Mouse (Mus musculus): ENCODE data around the gene Ehf.
A peak's percentile ranks its signal among the peaks of the same experiment; 100 is the strongest.

Ehf gene

GRCm38 (mm10) chr2:103293751-103294150 lies 9.3 kb downstream of the Ehf start:
- DNase-seq (ENCODE audit: low spot score): no peak

DNA sequence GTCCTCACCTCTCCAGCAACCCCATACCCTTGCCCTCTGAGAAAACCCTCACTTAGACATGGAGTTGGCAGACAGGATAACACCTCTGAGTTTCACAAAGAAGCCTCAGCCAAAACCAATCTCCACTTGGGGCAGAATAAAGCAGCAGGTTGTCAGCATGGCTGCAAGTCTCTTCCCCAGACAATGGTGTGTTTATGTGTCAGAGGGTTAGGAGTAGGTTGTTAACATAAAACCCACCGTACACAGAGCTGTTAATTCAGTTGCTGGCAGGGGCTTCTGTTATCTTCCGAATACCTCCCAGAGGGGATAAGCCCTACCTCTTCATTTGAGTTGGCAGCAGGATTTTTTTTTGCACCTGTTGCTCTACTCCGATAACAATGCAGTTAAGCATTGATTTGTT lies 9.9 kb downstream of the Ehf start:
- DNase-seq (ENCODE audit: low spot score): no peak

- no peak for DNase-seq (ENCODE audit: low spot score)
Measured at GRCm38 (mm10) chr2:103290705-103291269, 12.3 kb downstream of the Ehf start.

DNA sequence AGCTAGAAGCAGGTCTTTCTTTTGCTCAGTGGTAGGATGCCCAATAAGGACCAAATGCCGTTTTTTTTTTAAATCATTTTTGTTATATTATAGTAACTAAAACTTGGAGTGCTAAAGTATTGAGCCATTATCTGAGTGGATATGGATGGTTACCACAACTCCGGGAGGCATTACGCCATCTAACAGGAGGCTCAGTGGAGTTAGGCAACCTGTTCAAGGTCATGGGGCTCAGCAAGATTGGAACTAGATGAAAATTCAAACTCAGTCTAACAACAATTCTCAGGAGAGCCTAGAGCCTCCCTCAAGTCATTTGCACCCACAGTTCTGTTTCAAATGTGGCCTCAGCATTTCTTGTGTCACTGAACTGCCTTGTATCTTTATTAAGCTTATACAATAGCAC lies 12.9 kb downstream of the Ehf start:
- DNase-seq (ENCODE audit: low spot score): no peak

- no peak for DNase-seq (ENCODE audit: low spot score)
Measured at GRCm38 (mm10) chr2:103289407-103289950, 13.6 kb downstream of the Ehf start.

DNA sequence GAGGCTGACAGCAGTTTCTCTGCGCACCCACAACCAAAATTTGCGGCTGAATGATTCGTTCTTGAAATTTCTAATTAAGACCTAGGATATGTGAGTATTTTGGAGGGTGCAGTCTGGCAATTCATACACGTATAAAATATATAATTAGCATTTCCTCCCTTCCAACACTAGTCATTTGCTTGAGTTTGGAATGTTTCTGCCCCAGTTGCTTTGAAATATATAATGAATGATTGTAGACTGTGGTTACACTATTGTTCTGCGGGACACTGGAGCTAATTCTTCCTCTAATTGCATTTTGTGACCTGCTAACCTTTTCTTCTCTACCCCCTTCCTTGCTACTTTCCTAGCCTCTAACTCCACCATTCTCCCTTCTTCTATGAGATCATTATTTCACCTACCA lies 15.4 kb downstream of the Ehf start:
- DNase-seq (ENCODE audit: low spot score): no peak

- peak; percentile 59 for DNase-seq (ENCODE audit: low spot score)
Measured at GRCm38 (mm10) chr2:103285561-103285960, 17.5 kb downstream of the Ehf start.

- DNase-seq (ENCODE audit: low spot score): no peak
Measured at GRCm38 (mm10) chr2:103283730-103284129, 19.3 kb downstream of the Ehf start.

DNA sequence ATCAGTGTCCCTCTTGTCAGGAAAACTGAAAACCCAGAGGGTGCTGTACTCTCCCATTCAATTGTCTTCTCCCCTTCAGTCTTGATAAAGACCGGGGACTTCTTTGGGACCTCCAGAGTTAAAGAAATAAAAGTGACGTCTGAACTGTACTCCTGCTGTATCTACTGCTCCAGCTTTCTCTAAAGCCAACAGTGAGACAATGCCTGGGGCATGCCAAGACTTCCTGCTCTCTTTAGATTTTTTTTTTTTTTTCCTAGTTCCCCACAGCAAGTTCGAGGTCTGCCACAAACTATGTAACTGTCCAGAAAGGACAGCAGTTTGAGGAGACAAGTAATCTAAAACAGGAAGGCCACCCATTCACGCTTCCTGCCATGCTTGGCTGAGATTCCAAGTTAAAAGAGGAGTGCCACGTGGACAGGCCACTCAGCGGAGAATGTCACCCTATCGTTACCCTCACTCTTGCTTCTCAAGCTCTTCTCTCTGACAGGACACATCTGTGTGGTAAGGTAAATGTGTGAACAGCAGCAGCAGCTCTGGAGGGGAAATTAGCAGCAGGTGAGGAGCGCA lies 20.8 kb downstream of the Ehf start:
- DNase-seq (ENCODE audit: low spot score): no peak

DNA sequence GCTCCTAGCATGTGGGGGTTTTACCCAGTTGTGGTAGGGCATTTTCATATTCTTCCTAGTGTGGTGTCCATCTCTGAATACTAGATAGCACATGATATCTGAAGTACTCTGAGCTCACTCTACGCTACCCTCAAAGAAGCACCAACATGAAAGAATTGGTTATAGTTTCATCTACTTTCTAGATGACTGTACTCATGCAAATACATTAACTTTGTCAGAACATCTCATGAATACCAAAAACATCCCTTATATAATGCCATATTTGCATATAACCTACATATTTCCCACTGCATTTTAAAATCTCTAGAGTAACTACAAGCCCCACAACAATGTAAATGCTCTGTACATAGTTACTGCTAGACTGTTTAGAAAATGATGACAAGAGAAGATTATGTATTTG lies 23.2 kb downstream of the Ehf start:
- no peak for DNase-seq (ENCODE audit: low spot score)

DNA sequence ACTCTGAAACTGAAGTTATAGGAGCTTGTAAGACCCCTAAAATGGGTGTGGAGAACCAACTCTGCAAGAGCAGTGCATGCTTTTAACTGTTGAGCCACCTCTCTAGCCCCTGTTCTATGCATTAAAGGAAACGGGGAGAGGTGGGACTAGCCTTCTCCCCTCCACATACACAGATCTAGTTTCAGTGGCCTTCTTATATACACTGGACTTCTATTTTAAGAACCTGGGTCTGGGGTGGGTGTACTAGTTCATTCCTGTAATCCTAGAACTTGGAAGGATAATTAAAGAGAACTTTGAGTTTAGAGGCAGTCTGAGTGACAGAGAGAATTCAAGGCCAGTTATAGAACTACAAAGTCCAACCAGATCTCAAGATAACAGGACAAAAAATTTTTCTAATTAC lies 24.6 kb downstream of the Ehf start:
- DNase-seq (ENCODE audit: low spot score): no peak

GRCm38 (mm10) chr2:103277794-103278193 lies 25.3 kb downstream of the Ehf start:
- DNase-seq (ENCODE audit: low spot score): no peak

GRCm38 (mm10) chr2:103275316-103275960 lies 27.6 kb downstream of the Ehf start:
- DNase-seq (ENCODE audit: low spot score): no peak

DNA sequence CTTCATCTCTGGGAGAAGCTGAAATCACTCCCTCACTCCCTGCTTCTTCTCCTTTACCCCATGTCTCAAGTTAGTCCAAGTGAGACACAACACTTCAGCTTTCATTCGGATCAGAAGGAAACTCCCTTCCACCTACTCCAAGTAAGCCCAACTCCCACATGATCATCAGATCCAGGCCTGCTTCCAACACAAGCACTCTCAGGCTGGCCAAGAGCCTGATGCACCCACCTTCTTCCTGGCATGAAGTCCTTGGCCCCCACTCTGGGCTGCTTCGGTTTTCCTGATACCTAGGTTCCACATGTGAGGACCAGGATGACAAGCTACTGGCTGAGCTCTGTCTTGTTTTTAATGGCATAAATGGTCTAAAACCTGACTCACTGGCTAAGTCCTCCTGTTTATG lies 28.3 kb downstream of the Ehf start:
- DNase-seq (ENCODE audit: low spot score): peak; percentile 45

- no peak for DNase-seq (ENCODE audit: low spot score)
Measured at GRCm38 (mm10) chr2:103274270-103274669, 28.8 kb downstream of the Ehf start.

DNA sequence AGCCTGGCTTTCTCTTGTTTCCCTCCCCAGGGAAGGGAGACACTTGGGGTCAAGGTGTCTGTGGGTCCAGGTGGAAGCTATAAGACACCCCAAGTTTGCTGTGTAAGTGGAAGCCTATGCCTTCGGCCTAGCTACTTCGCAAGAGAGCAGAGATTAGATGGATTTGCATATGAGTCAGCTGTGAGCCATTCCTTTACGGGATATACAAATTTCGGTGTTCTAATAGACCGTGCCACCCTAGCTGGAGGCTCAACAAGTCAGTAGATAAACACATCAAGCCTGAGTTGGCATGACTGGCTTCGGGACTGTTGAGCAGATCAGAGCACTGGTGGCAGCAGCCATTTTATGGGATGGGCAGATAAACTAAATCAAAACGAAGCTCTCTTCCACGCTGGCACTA lies 31.6 kb downstream of the Ehf start:
- no peak for DNase-seq (ENCODE audit: low spot score)

- no peak for DNase-seq (ENCODE audit: low spot score)
Measured at GRCm38 (mm10) chr2:103270556-103271160, 32.4 kb downstream of the Ehf start.

- no peak for DNase-seq (ENCODE audit: low spot score)
Measured at GRCm38 (mm10) chr2:103239086-103239485, 64.0 kb downstream of the Ehf start.

DNA sequence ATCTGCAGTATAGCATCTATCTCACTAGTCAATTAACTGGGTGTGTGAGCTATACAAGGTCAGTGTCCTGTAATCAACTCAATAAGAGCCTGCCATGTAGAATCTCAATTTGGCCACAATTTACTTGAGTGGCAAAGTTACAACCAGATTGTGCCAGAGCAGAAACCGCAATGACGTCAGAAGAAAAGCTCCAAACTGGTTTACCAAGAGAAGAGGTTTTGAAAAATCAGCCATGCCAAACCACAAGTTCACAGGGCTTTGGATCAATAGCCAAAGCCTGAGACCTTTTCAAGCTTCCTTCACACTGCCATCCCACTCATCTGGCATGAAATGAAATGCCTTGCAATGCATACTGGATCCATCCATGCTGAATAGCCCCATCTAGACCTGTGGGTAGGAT lies 76.3 kb downstream of the Ehf start:
- no peak for DNase-seq (ENCODE audit: low spot score)

- DNase-seq (ENCODE audit: low spot score): no peak
Measured at GRCm38 (mm10) chr2:103220871-103221270, 82.2 kb downstream of the Ehf start.

- DNase-seq (ENCODE audit: low spot score): no peak
Measured at GRCm38 (mm10) chr2:103218323-103218722, 84.8 kb downstream of the Ehf start.

- no peak for DNase-seq (ENCODE audit: low spot score)
Measured at GRCm38 (mm10) chr2:103215801-103216200, 87.3 kb downstream of the Ehf start.

DNA sequence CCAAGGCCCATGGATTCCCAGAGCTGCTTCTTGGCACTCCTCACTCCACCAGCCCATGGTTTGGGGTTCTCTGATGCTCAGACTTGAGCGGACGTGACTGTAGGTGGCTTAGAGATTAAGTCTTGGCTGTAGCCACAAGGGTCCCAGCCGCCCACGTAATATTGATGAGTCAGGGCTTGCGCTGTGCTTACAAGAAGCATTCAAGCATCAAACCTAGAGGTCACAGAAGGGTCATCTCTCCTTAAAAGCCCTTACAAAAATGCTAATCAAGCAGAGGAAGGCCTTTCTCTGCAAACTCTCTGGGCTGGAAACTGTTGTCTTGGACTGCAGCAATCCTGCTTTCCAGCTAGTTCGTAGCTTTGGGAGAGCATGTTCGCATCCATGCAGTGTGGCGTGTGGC lies 88.2 kb downstream of the Ehf start:
- no peak for DNase-seq (ENCODE audit: low spot score)

Data from lung, postnatal 25 days (tissue).